Mouse (Mus musculus) lung, embryonic 14.5 days (tissue): Measurements from ENCODE around the gene Abtb2. TPM values are rescaled to one million over a fixed set of nuclear protein-coding genes. Genes with fewer than 3 reads are reported as not detected.

Experiments
- ATAC-seq: fragments of 200-750 bp; cut with Nextera tagmentation; 2 replicates; pipeline ENCODE4 v1.8.0; 2017; ENCODE audit warnings: mild to moderate bottlenecking, moderate TSS enrichment, moderate library complexity; ENCODE audit not compliant: insufficient read depth
- DNase-seq: peaks from one replicate; pipeline ENCODE4 v3.0.0-alpha.2; 2015
- H3K27ac ChIP-seq: fragments of 300-500 bp; sonication (generic); 2 replicates; pipeline ENCODE4 v1.5.1; 2014; ENCODE audit warnings: low read depth, mild to moderate bottlenecking, moderate library complexity
- H3K27me3 ChIP-seq: fragments of 300-500 bp; sonication (generic); 2 replicates; pipeline ENCODE4 v1.6.1; 2014; ENCODE audit warnings: low read length, control low read depth; ENCODE audit not compliant: insufficient read depth
- H3K36me3 ChIP-seq: fragments of 300-500 bp; sonication (generic); 2 replicates; pipeline ENCODE4 v1.6.1; 2014; ENCODE audit warnings: control low read depth; ENCODE audit not compliant: insufficient read depth
- H3K4me1 ChIP-seq: fragments of 300-500 bp; sonication (generic); 2 replicates; pipeline ENCODE4 v1.6.1; 2014; ENCODE audit warnings: antibody characterized with exemption, control low read depth; ENCODE audit not compliant: insufficient read depth
- H3K4me2 ChIP-seq: fragments of 300-500 bp; sonication (generic); 2 replicates; pipeline ENCODE4 v1.6.1; 2014; ENCODE audit warnings: mild to moderate bottlenecking
- H3K4me3 ChIP-seq: fragments of 300-500 bp; sonication (generic); 2 replicates; pipeline ENCODE4 v1.5.1; 2014; ENCODE audit warnings: low read depth, low read length
- H3K9ac ChIP-seq: fragments of 300-500 bp; sonication (generic); 2 replicates; pipeline ENCODE4 v1.6.1; 2014
- H3K9me3 ChIP-seq: fragments of 300-500 bp; sonication (generic); 2 replicates; pipeline ENCODE4 v1.6.1; 2016; ENCODE audit warnings: low read depth, low read length, control low read depth
- CTCF ChIP-seq: IDR thresholded peaks from 2 replicates; pipeline ENCODE4 v1.5.1; 2016; ENCODE audit warnings: antibody characterized with exemption, low read depth
- WGBS: fragments of 180-500 bp; shearing (Covaris S2); extraction: QIAGEN DNeasy Blood & Tissue Kit; methylation state at CpG from one replicate; pipeline ENCODE4 v1.1.7; 2014; 5-methylcytosine and 5-hydroxymethylcytosine counted together
- polyA plus RNA-seq: library from polyadenylated mRNA; unstranded; fragments of >200 nt; fragmentation: Nextera tagmentation; extraction: Ambion mirVana; gene quantifications from 2 replicates; pipeline ENCODE4 v1.2.1, GENCODE M21; 2014

The Abtb2 gene
- polyA plus RNA-seq, 1 experiment from 2014 or later, result 8.0 TPM

DNA sequence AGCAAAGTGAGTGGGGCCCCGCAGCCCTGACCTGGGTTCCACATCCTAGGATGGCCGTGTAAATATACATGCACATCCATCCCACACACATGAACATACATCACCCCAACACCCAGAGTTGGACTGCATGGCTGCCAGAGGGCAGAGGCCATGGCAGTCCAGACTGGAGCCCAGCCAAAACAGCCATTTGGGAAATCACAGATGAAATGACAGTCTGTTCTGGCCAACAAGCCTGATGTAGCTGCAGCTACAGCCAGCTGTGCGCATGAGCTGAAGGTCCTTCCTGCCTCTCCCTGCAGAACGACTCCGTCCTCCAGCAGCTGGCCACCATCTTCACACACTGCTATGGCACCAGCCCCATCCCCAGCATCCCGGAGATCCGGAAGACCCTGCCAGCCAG is 144.7 kb downstream of the Abtb2 start:
- Histone ChIP-seq H3K27me3 (0 out of 2 replicates have a peak, but pooled peaks cover 4% of the 10 kb centered on the region), H3K9ac (no peak overlapping the region), H3K9me3 (no peaks in the 10 kb centered on the region), H3K27ac (no peak overlapping the region), H3K4me2 (no peak overlapping the region), H3K36me3 (peaks cover 23% of the 10 kb centered on the region; the same call in 1 of the 2 replicates), H3K4me3 (no peak overlapping the region), H3K4me1 (peaks cover 12% of the 10 kb centered on the region; the same call in 1 of the 2 replicates)
- WGBS, result 45% methylated on average over 7 of the region's 7 CpGs
- DNase-seq, result peak; percentile 95
- TF ChIP-seq CTCF, result no peak
- ATAC-seq, result peak; percentile 95

DNA sequence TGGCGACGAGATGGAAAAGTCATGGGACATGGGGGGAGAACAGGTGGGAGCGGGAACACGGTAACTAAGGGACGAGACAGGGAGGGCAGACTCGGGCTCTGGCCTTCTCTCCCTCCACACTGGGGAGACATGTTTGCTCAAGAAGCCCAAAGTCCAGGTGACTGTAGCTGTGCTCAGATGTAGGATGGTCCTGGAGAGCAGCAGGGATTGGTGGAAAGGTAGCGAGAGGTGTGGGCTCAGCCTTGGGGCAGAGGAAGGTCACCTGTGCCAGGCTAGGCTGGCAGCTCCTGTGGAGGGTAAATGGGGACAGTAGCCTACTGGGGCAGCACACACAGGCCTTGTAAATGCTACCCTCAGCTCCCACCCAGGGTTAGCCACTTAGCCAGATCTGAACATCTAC is 147.7 kb downstream of the Abtb2 start:
- WGBS, result 68% methylated on average over 7 of the region's 7 CpGs
- DNase-seq (no peak), ATAC-seq (no peak)
- Histone ChIP-seq H3K9me3 (no peaks in the 10 kb centered on the region), H3K27me3 (0 out of 2 replicates have a peak, but pooled peaks cover 1% of the 10 kb centered on the region), H3K27ac (no peak overlapping the region), H3K9ac (no peak overlapping the region), H3K4me1 (0 out of 2 replicates have a peak, but pooled peaks cover 3% of the 10 kb centered on the region), H3K4me3 (no peak overlapping the region), H3K4me2 (no peak overlapping the region), H3K36me3 (peaks cover 31% of the 10 kb centered on the region)
- no peak for TF ChIP-seq CTCF

DNA sequence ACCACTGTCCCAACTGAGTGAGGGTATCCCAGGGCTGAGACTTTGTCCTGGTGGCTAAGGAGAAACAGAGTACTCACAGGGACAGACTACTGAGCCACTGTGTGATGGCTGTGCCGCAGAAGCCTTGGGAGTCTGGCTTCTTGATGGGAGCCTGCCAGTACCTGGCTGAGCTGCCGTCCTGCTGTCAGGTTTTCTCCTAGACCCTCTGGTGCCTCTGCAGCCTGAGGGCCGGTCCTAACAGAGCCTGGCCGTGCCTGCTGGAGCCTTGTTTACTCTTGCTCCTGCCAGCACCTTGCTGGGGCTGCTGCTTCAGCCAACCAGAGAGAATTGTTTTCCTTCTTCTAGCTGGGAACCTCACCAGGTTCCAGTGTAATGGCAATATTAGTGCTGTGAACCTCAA is 148.3 kb downstream of the Abtb2 start:
- 58% methylated on average over 4 of the region's 4 CpGs for WGBS

DNA sequence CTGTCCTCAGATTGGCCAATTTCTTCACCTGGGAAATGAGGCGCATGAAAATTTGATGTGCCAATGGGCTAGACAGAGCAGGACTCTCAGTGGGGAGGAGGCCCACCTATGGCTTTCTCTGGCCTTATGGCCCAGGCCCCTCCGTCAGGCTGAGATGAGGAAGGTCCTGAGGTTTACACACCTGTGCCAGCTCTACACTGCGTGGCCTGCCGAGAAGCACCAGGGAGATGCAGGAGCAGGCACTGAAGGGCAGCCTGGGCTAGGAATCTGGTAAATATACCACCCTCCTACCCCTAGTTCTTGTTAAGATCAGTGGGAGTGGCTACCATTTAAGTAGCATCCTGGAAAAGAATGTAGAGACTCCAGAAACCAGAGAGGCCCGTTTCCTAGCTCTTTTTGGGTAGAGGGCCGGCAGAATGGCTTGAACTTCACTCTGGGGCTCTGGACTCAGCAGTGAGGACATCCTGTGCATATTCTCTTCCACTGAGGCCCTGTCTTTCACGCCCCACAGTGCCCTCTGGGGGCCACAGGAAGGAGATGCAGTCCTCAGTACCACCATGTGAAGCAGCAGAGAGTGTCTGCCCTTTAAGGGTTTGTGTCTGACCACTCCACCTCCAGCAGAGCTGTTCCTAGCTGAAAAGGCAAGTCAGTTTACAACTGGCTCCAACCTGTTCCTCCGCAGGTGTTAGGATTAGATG is 152.6 kb downstream of the Abtb2 start:
- H3K4me3 ChIP-seq, result no peak overlapping the region
- no peak overlapping the region for H3K9ac ChIP-seq
- no peaks in the 10 kb centered on the region for H3K27me3 ChIP-seq
- no peaks in the 10 kb centered on the region for H3K9me3 ChIP-seq
- TF ChIP-seq CTCF, result peak; percentile 91
- H3K27ac ChIP-seq, result peak overlapping the region; percentile 50
- DNase-seq (peak; percentile 87), ATAC-seq (peak; percentile 76)
- H3K36me3 ChIP-seq, result peaks cover 52% of the 10 kb centered on the region
- WGBS, result 50% methylated on average over 8 of the region's 8 CpGs
- H3K4me2 ChIP-seq, result no peak overlapping the region
- H3K4me1 ChIP-seq, result no peaks in the 10 kb centered on the region

More for the DNA sequence above, 148.3 kb downstream of the Abtb2 start:
- Histone ChIP-seq H3K4me3 (no peak overlapping the region), H3K27ac (no peak overlapping the region), H3K9ac (no peak overlapping the region), H3K9me3 (no peaks in the 10 kb centered on the region), H3K4me1 (0 out of 2 replicates have a peak, but pooled peaks cover 3% of the 10 kb centered on the region), H3K36me3 (peaks cover 25% of the 10 kb centered on the region), H3K27me3 (no peaks in the 10 kb centered on the region), H3K4me2 (no peak overlapping the region)
- DNase-seq (no peak), ATAC-seq (no peak)
- TF ChIP-seq CTCF, result no peak

DNA sequence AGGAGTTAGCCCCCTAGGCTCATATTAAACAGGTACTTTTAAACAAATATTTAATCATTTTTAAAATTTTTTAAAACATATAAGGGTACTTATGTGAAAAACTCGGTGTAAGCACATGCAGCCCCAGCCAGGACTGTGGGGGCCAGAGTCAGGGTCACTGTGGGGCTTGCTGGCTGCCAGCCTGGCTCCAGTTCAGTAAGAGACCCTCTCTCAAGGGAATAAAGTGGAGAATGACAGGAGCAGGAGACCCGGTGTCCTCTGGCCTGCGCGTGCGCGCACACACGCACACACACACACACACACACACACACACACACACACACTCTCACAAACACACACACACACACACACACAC is 153.2 kb downstream of the Abtb2 start:
- DNase-seq (no peak), ATAC-seq (peak; percentile 62)
- H3K27ac ChIP-seq, result no peak overlapping the region
- 81% methylated on average over 7 of the region's 7 CpGs for WGBS
- H3K9ac ChIP-seq, result no peak overlapping the region
- no peak overlapping the region for H3K4me3 ChIP-seq
- TF ChIP-seq CTCF, result no peak
- H3K27me3 ChIP-seq, result no peaks in the 10 kb centered on the region
- H3K36me3 ChIP-seq, result peaks cover 58% of the 10 kb centered on the region
- H3K4me2 ChIP-seq, result no peak overlapping the region
- no peaks in the 10 kb centered on the region for H3K9me3 ChIP-seq
- no peaks in the 10 kb centered on the region for H3K4me1 ChIP-seq

GRCm38 (mm10) chr2:103724521-103724920 is 158.4 kb downstream of the Abtb2 start:
- peaks cover 89% of the 10 kb centered on the region for H3K36me3 ChIP-seq
- no peak for ATAC-seq
- no peak for TF ChIP-seq CTCF

GRCm38 (mm10) chr2:103728027-103728540 is 162.0 kb downstream of the Abtb2 start:
- DNase-seq (peak; percentile 36), ATAC-seq (no peak)
- 78% methylated on average over 12 of the region's 12 CpGs for WGBS
- H3K27ac ChIP-seq, result no peak overlapping the region
- H3K9me3 ChIP-seq, result no peaks in the 10 kb centered on the region
- no peaks in the 10 kb centered on the region for H3K4me1 ChIP-seq
- no peak overlapping the region for H3K4me2 ChIP-seq
- peaks cover 92% of the 10 kb centered on the region for H3K36me3 ChIP-seq
- no peaks in the 10 kb centered on the region for H3K27me3 ChIP-seq
- TF ChIP-seq CTCF, result no peak
- H3K9ac ChIP-seq, result no peak overlapping the region
- no peak overlapping the region for H3K4me3 ChIP-seq

More at GRCm38 (mm10) chr2:103724521-103724920, 158.4 kb downstream of the Abtb2 start:
- Histone ChIP-seq H3K4me2 (no peak overlapping the region), H3K4me3 (no peak overlapping the region), H3K9ac (no peak overlapping the region), H3K27me3 (no peaks in the 10 kb centered on the region), H3K4me1 (no peaks in the 10 kb centered on the region), H3K9me3 (no peaks in the 10 kb centered on the region), H3K27ac (no peak overlapping the region)
- WGBS, result 84% methylated on average over 2 of the region's 2 CpGs
- DNase-seq, result no peak
